Mouse (Mus musculus): ENCODE results near the gene Npr2.

- TF ChIP-seq CTCF (IDR thresholded peaks at IDR 0.05; ENCODE audit: borderline replicate concordance, extremely low read depth, insufficient read depth, insufficient read length) (no peak), POLR2A (IDR thresholded peaks at IDR 0.05; ENCODE audit: borderline replicate concordance, extremely low read depth, insufficient read depth, insufficient read length, poor library complexity, severe bottlenecking) (no peak)
Measured at GRCm38 (mm10) chr4:43640491-43640890, 8.8 kb downstream of the Npr2 start.
